Mouse (Mus musculus): ENCODE data around the gene A630095N17Rik.

- TF ChIP-seq CHD2 (IDR thresholded peaks at IDR 0.05; ENCODE audit: low read length) (no peak), TCF12 (IDR thresholded peaks at IDR 0.05; ENCODE audit: low read depth, low read length) (no peak), ETS1 (conservative IDR thresholded peaks at IDR 0.05; ENCODE audit: low read depth, low read length) (no peak), EP300 (IDR thresholded peaks at IDR 0.05; ENCODE audit: low read length) (no peak)
Observed at GRCm38 (mm10) chr1:75190577-75190976, 41.3 kb downstream of the A630095N17Rik start.
